Mouse (Mus musculus): Measurements from ENCODE around the gene Efcab2. TPM values are rescaled to one million over a fixed set of nuclear protein-coding genes. Genes with fewer than 3 reads are reported as not detected.
"Not testable (repeated sequence)": the region's sequence is repeated elsewhere in the genome, so short reads cannot be mapped to it uniquely, and the experiment has no call there.

The Efcab2 gene
- polyA plus RNA-seq, 1 experiment from 2014 or later = 5.9 TPM

GRCm38 (mm10) chr1:178408901-178409361 is 3.0 kb downstream of the Efcab2 start:
- H3K36me3 ChIP-seq (ENCODE audit: control insufficient read depth, insufficient read depth, low read length) = no peaks in the 10 kb centered on the region
- no peaks in the 10 kb centered on the region for H3K4me1 ChIP-seq (ENCODE audit: control insufficient read depth, insufficient read depth, low read length)
- DNase-seq (ENCODE audit: low spot score) (no peak), ATAC-seq (no peak)
- H3K4me2 ChIP-seq (ENCODE audit: low read length) = no peak overlapping the region
- WGBS = 78% methylated on average over 4 of the region's 4 CpGs
- no peak overlapping the region for H3K27ac ChIP-seq (ENCODE audit: low read depth, low read length)
- H3K9me3 ChIP-seq (replicated peaks; ENCODE audit: control insufficient read depth, low read length) = no peaks in the 10 kb centered on the region
- H3K27me3 ChIP-seq (replicated peaks; ENCODE audit: control insufficient read depth, insufficient read depth, low read length) = no peaks in the 10 kb centered on the region
- H3K9ac ChIP-seq (ENCODE audit: low read length) = no peak overlapping the region
- no peak overlapping the region for H3K4me3 ChIP-seq (ENCODE audit: low read depth, low read length)

GRCm38 (mm10) chr1:178413367-178413766 is 7.5 kb downstream of the Efcab2 start:
- not testable (repeated sequence) for H3K4me1 ChIP-seq (ENCODE audit: control insufficient read depth, insufficient read depth, low read length); H3K4me2 ChIP-seq (ENCODE audit: low read length); H3K4me3 ChIP-seq (ENCODE audit: low read depth, low read length); H3K9me3 ChIP-seq (replicated peaks; ENCODE audit: control insufficient read depth, low read length); H3K27ac ChIP-seq (ENCODE audit: low read depth, low read length); H3K36me3 ChIP-seq (ENCODE audit: control insufficient read depth, insufficient read depth, low read length); DNase-seq (ENCODE audit: low spot score); H3K9ac ChIP-seq (ENCODE audit: low read length); H3K27me3 ChIP-seq (replicated peaks; ENCODE audit: control insufficient read depth, insufficient read depth, low read length); ATAC-seq
- 93% methylated on average over 2 of the region's 2 CpGs for WGBS

GRCm38 (mm10) chr1:178419608-178420007 is 13.7 kb downstream of the Efcab2 start:
- no peak for DNase-seq (ENCODE audit: low spot score)
- H3K27me3 ChIP-seq (replicated peaks; ENCODE audit: control insufficient read depth, insufficient read depth, low read length) = no peaks in the 10 kb centered on the region
- no peaks in the 10 kb centered on the region for H3K9me3 ChIP-seq (replicated peaks; ENCODE audit: control insufficient read depth, low read length)
- no peak overlapping the region for H3K27ac ChIP-seq (ENCODE audit: low read depth, low read length)
- ATAC-seq = no peak
- no peaks in the 10 kb centered on the region for H3K36me3 ChIP-seq (ENCODE audit: control insufficient read depth, insufficient read depth, low read length)
- WGBS = 89% methylated on average over 2 of the region's 2 CpGs
- no peak overlapping the region for H3K4me3 ChIP-seq (ENCODE audit: low read depth, low read length)
- no peak overlapping the region for H3K4me2 ChIP-seq (ENCODE audit: low read length)
- H3K9ac ChIP-seq (ENCODE audit: low read length) = no peak overlapping the region
- H3K4me1 ChIP-seq (ENCODE audit: control insufficient read depth, insufficient read depth, low read length) = no peaks in the 10 kb centered on the region

GRCm38 (mm10) chr1:178423662-178424061 is 17.8 kb downstream of the Efcab2 start:
- 96% methylated on average over 1 of the region's 1 CpGs for WGBS
- Histone ChIP-seq H3K36me3 (ENCODE audit: control insufficient read depth, insufficient read depth, low read length) (no peaks in the 10 kb centered on the region), H3K9ac (ENCODE audit: low read length) (no peak overlapping the region), H3K4me2 (ENCODE audit: low read length) (no peak overlapping the region), H3K27ac (ENCODE audit: low read depth, low read length) (no peak overlapping the region), H3K9me3 (replicated peaks; ENCODE audit: control insufficient read depth, low read length) (no peaks in the 10 kb centered on the region), H3K27me3 (replicated peaks; ENCODE audit: control insufficient read depth, insufficient read depth, low read length) (no peaks in the 10 kb centered on the region), H3K4me1 (ENCODE audit: control insufficient read depth, insufficient read depth, low read length) (no peaks in the 10 kb centered on the region), H3K4me3 (ENCODE audit: low read depth, low read length) (no peak overlapping the region)
- DNase-seq (ENCODE audit: low spot score) (no peak), ATAC-seq (no peak)

DNA sequence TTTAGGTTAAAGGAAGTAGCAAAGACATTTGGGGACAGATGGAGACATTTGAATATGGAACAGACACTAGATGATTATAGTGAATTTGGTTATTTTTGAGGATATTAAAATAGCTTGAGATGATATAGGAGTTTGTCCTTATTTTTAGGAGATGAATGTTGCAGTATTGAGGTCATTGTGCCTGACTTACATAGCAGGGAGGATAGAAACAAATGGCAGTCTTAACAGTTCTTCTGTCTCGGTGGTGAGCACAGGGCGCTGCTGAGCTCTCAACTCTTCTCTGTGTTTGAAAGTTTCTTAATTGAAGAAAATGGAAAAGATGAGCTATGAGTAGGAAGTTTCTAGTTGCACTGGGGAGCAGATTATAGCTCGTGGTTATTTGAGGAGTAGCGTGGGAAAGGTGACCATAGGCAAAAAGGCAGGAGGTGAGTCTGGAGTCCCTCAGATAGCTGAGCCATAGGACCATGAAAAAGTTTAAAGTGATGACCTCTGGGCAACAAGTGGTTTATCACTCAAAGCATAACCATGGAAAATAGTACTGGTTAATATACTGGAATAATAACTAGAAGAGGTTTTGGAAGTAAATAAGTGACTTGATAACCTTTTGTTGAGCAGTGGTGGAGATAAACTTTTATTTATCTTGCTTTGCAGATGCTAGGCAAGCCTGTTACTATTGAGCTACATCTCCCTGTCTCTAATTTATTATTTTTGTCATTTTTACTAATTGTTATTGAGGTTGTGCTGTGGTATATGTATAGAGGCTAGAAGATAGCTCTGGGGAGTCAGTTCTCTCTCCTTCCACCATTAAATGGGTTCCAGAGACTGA is 25.9 kb downstream of the Efcab2 start:
- ATAC-seq (no peak), DNase-seq (ENCODE audit: low spot score) (no peak)
- WGBS = 92% methylated on average over 4 of the region's 4 CpGs
- Histone ChIP-seq H3K4me2 (ENCODE audit: low read length) (no peak overlapping the region), H3K4me1 (ENCODE audit: control insufficient read depth, insufficient read depth, low read length) (no peaks in the 10 kb centered on the region), H3K4me3 (ENCODE audit: low read depth, low read length) (no peak overlapping the region), H3K27ac (ENCODE audit: low read depth, low read length) (no peak overlapping the region), H3K27me3 (replicated peaks; ENCODE audit: control insufficient read depth, insufficient read depth, low read length) (no peaks in the 10 kb centered on the region), H3K36me3 (ENCODE audit: control insufficient read depth, insufficient read depth, low read length) (no peaks in the 10 kb centered on the region), H3K9ac (ENCODE audit: low read length) (no peak overlapping the region), H3K9me3 (replicated peaks; ENCODE audit: control insufficient read depth, low read length) (no peaks in the 10 kb centered on the region)

GRCm38 (mm10) chr1:178433619-178434018 is 27.7 kb downstream of the Efcab2 start:
- H3K9me3 ChIP-seq (replicated peaks; ENCODE audit: control insufficient read depth, low read length) = no peaks in the 10 kb centered on the region
- ATAC-seq = no peak
- H3K4me2 ChIP-seq (ENCODE audit: low read length) = no peak overlapping the region
- H3K27me3 ChIP-seq (replicated peaks; ENCODE audit: control insufficient read depth, insufficient read depth, low read length) = no peaks in the 10 kb centered on the region
- no peak overlapping the region for H3K9ac ChIP-seq (ENCODE audit: low read length)
- no peaks in the 10 kb centered on the region for H3K36me3 ChIP-seq (ENCODE audit: control insufficient read depth, insufficient read depth, low read length)
- H3K4me3 ChIP-seq (ENCODE audit: low read depth, low read length) = no peak overlapping the region
- no peak for DNase-seq (ENCODE audit: low spot score)
- WGBS = 92% methylated on average over 1 of the region's 1 CpGs
- no peaks in the 10 kb centered on the region for H3K4me1 ChIP-seq (ENCODE audit: control insufficient read depth, insufficient read depth, low read length)
- H3K27ac ChIP-seq (ENCODE audit: low read depth, low read length) = no peak overlapping the region

DNA sequence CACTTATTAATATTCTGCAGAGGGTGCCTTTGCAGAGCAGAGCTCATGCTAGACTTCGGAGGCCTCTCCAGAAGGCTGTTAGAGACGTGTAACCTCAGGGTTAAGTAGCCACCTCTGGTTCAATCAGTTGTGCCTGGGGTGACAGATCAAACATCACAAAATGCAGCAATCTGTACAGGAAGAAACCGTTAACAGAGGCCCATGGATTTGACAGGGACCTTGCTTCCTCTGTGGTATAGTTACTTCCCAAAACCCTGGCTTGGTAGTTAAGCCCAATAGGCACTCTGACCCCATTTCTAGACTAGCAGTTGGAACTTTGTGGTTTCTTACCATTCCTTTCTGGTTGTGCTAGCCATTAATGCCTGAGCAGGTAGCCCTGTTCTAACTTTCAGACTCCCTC is 38.5 kb downstream of the Efcab2 start:
- Histone ChIP-seq H3K27ac (ENCODE audit: low read depth, low read length) (no peak overlapping the region), H3K9me3 (replicated peaks; ENCODE audit: control insufficient read depth, low read length) (no peaks in the 10 kb centered on the region), H3K4me2 (ENCODE audit: low read length) (no peak overlapping the region), H3K4me1 (ENCODE audit: control insufficient read depth, insufficient read depth, low read length) (no peaks in the 10 kb centered on the region), H3K4me3 (ENCODE audit: low read depth, low read length) (no peak overlapping the region), H3K27me3 (replicated peaks; ENCODE audit: control insufficient read depth, insufficient read depth, low read length) (no peaks in the 10 kb centered on the region), H3K9ac (ENCODE audit: low read length) (no peak overlapping the region), H3K36me3 (ENCODE audit: control insufficient read depth, insufficient read depth, low read length) (no peaks in the 10 kb centered on the region)
- DNase-seq (ENCODE audit: low spot score) (no peak), ATAC-seq (no peak)
- whole genome bisulfite sequencing = 63% methylated on average over 3 of the region's 3 CpGs

DNA sequence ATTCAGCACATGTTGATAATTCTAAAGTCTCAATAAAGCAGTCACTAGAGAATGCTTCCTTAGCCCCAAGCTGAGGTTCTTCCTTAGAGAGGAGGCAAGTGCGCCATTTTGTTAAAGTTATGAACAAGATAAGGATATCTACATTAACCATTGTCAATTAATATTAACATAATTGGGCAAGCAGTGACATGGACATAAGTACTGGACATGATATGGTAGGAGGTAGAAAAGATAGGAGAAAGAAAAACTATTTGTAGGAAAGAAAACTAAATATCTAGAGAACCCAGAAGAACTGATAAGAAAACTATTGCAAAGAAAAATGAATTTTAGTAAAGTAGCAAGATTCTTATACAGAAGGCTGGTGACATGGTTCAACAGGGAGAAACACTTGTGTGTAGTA is 41.2 kb downstream of the Efcab2 start:
- DNase-seq (ENCODE audit: low spot score) = no peak
- WGBS = 100% methylated on average over 1 of the region's 1 CpGs
- H3K9ac ChIP-seq (ENCODE audit: low read length) = no peak overlapping the region

DNA sequence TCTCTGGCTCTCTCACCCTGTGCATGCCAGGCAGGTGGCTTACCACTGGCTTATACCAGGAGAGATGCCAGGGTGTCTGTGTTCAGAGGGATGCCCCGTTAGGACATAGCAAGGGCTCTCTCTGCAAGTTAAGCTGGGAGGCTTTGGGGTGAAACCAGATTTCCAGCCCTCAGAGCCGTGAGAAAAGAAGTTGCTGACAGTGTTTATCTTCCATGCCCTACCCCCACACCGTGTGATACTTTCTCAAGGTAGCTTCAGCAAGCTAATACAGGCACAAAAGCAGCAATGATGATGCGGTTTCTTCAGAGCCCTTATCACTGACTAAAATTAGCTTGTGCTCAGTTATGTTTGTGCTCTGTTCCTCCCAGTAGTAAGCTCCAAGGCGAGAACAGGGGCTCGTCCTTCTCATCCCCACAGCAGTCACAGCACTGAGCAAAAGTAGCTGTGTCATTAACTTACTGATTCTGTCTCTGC is 42.4 kb downstream of the Efcab2 start:
- no peak for DNase-seq (ENCODE audit: low spot score)
- ATAC-seq = no peak
- Histone ChIP-seq H3K27ac (ENCODE audit: low read depth, low read length) (no peak overlapping the region), H3K27me3 (replicated peaks; ENCODE audit: control insufficient read depth, insufficient read depth, low read length) (no peaks in the 10 kb centered on the region), H3K9ac (ENCODE audit: low read length) (no peak overlapping the region), H3K9me3 (replicated peaks; ENCODE audit: control insufficient read depth, low read length) (no peaks in the 10 kb centered on the region), H3K36me3 (ENCODE audit: control insufficient read depth, insufficient read depth, low read length) (no peaks in the 10 kb centered on the region), H3K4me2 (ENCODE audit: low read length) (no peak overlapping the region), H3K4me3 (ENCODE audit: low read depth, low read length) (no peak overlapping the region), H3K4me1 (ENCODE audit: control insufficient read depth, insufficient read depth, low read length) (no peaks in the 10 kb centered on the region)
- WGBS = 67% methylated on average over 6 of the region's 6 CpGs

More for the DNA sequence above, 41.2 kb downstream of the Efcab2 start:
- Histone ChIP-seq H3K27me3 (replicated peaks; ENCODE audit: control insufficient read depth, insufficient read depth, low read length) (no peaks in the 10 kb centered on the region), H3K27ac (ENCODE audit: low read depth, low read length) (no peak overlapping the region), H3K4me2 (ENCODE audit: low read length) (no peak overlapping the region), H3K4me1 (ENCODE audit: control insufficient read depth, insufficient read depth, low read length) (no peaks in the 10 kb centered on the region), H3K9me3 (replicated peaks; ENCODE audit: control insufficient read depth, low read length) (no peaks in the 10 kb centered on the region), H3K4me3 (ENCODE audit: low read depth, low read length) (no peak overlapping the region), H3K36me3 (ENCODE audit: control insufficient read depth, insufficient read depth, low read length) (no peaks in the 10 kb centered on the region)
- ATAC-seq = no peak

All from forebrain, embryonic 14.5 days (tissue).